Mouse (Mus musculus): ENCODE results near the gene Cdkn1a.
A peak's percentile ranks its signal among the peaks of the same experiment; 100 is the strongest.
"Not testable (repeated sequence)": the region's sequence is repeated elsewhere in the genome, so short reads cannot be mapped to it uniquely, and the experiment has no call there.

Cdkn1a gene

DNA sequence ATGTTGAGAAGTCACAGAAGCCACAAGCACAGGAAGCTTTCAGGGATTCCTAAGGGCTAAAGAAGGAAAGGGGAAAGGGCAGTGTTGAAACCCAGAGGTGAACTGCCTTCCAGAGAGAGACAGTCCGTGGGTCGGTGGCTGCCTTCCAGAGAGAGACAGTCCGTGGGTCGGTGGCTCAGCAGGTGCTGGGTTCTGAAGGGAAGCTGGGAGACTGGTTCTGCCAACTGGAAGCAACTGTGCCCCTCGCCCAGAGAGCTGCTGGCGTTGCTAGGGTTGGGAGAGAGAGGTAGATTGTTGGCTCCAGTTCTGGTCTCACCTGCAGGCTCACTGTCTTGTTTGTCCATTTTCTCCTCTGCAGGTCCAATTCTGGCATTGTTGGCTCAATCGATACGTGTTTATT is 32.3 kb upstream of the Cdkn1a start:
- DNase-seq (ENCODE audit: low read depth, low spot score): no peak

DNA sequence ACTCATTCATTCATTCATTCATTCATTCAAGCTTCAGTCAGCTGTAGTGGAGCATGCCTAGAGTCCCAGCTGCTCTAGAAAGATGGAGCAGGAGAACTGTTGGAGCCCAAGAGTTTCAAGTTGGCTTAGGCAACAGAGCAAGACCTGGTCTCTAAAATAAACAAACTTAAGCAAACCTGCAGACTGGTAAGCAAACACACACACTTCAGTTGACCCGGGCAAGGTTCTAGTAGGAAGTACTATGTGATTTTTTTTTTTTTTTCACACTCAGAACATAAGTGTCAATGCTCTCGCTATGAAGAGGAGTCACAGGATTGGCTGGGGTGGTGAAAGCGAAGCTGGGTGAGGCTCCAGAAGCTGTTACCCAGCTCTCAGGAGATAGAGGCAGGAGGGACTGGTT is 31.2 kb upstream of the Cdkn1a start:
- no peak for DNase-seq (ENCODE audit: low read depth, low spot score)

DNA sequence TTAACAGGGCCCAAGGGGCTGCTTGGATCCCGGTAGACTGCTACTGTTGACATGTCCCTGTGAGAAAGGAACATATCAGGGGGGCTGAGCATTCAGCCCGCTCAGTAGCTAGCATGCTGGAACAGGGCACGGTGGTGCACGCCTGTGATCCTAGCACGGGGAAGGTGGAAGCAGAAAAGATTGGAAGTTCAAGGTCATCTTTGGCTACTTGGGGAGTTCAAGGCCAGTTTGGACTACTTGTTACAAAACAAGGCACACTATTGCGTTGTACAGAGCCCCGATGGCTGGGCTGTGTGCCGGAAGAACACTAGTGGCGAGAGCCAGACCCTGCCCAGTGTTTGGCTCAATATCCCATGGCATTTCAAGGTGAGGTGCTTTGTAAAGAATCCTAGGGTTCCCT is 29.8 kb upstream of the Cdkn1a start:
- no peak for DNase-seq (ENCODE audit: low read depth, low spot score)

DNA sequence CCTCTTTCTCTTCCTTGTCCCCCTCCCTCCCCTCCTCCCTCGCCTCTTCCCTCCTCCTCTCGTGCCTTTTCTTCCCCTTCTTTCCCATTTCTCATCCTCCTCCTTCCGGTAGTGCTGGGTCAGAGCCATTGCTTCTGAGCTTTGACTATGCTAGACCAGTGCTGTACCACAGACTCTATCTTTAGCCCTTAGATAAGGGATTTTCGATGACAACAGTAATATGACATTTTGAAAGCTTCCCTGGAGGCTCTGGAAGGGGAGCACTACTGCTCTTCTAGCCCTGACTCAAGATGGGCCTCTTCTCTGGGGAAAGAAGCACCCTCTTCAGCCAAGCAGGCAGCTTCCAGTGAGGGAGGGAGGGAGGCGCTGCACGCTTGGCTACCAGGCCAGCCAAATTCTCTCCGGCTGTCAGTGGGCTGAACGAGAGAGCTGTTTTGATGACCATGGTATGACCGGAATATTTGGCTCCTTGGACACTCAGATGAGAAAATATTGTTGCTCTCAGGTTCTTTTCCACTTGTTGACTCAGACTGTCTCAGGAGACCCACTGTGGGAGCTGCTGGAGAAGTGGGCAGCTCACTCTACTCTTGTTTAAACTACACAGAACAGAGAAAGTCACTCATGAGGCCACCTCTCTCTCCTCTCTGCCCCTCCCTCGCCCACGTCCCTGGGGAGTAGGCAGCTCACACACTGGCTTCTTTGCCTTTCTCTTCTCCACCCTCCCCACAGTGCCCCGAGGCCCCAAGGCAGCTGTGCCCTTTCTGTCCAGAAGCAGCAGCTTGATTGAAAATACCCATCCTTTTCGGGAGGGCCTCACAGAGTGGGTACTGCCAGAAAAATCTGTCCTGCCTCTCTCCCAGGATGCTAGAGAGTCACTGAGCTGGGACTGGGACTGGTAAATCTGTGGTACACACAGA is 28.4 kb upstream of the Cdkn1a start:
- DNase-seq (ENCODE audit: low read depth, low spot score): no peak

DNA sequence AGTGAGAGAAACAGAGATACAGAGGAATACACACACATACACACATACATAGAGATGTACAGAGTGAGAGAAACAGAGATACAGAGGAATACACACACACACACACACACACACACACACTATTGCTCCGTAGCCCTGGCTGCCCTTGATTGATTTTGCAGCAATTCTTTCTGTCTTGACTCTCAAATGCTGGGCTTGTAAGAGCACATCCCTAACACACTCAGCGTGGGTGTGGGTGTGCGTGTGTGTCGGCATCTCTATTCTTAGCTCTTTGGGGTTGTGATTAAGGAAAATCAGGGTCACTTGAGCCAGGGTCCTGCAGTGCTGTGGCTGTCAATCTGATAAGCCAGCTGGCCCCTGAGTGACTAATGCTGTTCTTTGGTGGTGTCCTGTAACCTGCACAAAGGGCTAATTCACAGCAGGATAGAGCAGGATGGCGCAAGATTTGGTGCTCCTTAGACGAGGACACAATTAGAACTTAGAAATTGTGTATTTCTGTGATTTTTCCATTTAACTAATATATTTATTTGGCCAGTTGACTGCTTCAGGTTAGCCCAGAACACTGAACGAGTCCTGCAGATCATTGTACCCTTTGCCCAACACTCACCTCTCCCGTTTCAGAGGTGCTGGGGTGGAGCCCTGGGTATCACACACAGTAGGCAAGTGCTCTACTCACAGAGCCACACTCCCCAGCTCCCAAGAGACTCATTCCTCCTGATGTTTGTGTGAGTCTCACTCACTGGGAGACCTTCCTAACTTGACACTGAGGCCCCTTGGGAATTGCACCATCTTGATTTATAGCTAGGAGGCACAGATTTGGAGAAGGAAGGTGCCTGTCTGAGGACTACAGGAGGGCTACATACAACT is 27.4 kb upstream of the Cdkn1a start:
- no peak for DNase-seq (ENCODE audit: low read depth, low spot score)

DNA sequence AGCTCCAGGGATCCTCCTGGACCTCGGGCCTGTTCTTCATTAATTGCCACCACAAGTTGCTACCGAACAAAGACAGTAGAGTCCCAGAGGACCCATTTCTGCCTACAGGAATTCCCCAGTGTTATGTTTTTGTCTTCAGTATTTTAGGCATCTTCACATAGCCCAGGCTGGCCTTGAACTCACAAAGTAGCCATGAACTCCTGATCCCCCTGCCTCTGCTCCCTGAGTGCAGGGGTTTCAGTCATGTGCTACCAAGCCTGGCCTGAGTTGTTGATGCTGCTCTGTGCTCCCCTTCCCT is 26.8 kb upstream of the Cdkn1a start:
- no peak for DNase-seq (ENCODE audit: low read depth, low spot score)

DNA sequence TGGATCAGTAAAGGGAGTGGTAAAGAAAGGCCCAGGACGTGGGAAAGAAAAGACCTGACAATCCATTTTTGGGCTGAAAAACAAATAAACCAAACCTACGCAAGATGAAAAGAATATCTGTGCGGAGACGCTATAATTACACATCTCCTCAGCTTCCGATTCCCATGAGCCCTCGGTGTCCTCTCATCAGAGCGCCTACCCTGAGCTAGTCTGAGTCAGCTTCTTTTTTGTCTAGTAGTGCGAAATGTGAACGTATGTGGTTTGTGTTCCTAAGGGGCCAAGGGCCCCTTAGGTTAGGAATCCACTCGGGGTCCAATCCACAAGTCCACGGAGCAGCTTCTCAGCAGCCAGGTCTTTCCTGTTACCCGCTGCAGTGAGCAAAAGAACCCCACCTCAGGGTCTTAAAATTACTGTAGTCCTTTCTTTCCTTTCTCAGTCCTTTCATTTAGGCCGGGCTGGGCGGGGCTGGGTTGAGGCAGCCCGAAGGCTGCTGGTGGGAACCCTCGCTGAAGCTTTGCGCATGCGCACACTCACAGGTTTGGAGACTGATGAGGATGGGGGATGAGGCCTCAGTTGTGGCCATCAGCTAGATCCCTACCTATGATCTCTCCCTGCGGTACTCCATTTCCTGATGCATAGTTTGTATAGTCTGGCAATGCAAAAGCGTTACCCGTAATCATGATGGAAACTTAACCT is 25.4 kb upstream of the Cdkn1a start:
- DNase-seq (ENCODE audit: low read depth, low spot score): no peak

DNA sequence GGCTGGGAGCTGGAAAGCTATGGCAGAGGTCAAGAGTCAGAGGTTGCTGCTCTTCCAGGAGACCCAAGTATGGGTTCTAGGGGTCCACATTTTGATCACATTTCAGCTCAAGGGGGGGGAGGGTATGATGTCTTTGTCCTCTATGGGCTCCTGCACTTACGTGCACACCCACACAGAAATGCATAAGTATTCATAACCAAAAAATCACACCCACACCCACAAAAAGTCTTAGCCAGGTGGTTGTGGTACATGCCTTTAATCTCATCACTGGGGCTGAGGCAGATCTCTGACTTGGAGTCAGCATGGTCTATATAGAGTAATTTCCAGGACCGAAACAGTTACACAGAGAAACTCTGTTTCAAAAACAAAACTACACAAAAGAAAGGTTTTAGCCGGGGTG is 24.8 kb upstream of the Cdkn1a start:
- no peak for DNase-seq (ENCODE audit: low read depth, low spot score)

DNA sequence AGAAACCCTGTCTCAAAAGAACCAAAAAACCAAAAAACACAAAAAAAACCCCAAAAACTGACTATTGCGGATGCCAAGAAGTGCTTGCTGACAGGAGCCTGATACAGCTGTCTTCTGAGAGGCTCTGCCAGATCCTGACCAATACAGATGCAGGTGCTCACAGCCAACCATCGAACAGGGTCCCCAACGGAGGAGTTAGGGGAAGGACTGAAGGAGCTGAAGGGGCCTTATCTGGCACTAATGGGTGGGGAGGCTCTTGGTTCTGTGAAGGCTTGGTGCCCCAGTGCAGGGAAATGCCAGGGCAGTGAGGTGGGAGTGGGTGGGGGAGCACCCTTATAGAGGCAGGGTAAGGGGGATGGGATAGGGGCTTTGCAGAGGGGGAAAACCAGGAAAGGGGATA is 23.4 kb upstream of the Cdkn1a start:
- not testable (repeated sequence) for DNase-seq (ENCODE audit: low read depth, low spot score)

DNA sequence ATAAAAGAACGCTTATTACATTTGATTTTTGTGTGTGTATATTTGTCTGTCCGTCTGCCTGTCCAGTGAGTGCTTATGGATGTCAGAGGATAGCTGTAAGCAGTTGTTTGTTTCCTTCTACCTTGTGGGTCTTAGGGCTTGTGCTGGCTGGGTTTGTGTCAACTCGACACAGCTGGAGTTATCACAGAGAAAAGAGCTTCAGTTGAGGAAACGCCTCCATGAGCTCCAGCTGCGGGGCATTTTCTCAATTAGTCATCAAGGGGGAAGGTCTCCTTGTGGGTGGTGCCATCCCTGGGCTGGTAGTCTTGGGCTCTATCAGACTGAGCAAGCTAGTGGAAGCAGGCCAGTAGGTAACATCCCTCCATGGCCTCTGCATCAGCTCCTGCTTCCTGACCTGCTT is 22.9 kb upstream of the Cdkn1a start:
- no peak for DNase-seq (ENCODE audit: low read depth, low spot score)

DNA sequence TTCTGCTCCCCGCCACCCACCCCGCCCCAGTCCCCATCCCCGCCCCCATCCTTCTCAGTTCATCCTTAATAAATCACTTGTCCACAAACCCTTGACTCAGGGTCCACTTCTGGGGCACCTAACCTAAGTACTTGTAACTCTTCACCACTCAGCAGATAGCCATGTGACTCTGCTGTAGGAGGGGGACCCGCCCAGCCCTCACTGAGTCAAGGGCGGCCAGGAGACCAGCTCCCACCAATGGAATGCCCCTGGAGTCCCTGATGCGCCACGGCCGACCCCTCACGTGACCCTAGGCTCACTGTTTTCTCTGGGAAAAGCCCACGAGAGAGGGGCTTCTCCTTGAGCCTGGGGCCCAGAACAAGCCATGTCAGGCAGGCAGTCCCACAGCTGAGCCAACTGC is 21.7 kb upstream of the Cdkn1a start:
- no peak for DNase-seq (ENCODE audit: low read depth, low spot score)

DNA sequence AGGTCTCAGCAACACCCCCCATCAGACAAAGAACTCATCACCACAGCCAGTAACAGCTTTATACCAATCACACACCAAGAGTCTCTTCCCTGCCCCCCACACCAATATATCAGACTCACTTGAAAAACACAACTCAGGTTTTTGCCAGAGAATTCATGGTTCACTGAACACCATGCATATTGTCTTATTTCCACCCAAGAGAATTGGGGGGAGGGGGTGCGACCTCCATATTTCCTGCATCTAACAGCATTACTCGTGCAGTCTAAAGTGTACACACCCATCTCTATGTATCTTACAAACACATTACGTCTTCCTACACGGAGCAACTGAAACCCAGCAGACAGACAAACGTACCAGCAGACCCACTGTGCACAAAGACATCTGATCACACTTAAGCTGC is 19.0 kb upstream of the Cdkn1a start:
- DNase-seq (ENCODE audit: low read depth, low spot score): no peak

DNA sequence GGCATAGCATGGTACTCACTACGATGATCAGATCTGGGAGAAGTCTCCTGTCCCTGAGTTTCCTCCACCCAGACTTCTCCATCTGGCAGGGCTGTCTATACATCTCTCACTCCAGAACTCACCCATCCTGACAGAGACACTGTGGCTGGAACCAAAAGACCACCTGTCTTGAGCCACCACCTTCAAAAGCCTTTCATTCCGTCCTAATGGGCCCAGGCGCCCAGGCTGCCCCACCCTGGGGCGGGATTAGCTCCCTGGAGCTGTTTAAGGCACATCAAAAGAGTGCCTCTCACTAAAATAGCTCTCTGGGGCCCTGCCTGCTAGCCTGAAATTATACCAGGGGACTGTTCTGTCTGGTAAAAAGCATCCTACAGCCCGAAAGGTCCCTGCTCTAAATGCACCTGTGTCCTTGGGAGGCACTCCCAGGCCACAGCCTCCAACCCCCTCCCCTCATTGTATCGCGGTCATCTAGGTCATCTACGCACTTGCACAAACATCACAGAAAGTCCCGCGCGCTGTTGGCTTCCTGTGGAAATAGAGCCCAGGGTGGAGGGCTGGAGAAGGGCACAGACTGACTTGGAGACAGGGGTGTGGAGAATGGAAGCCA is 18.0 kb upstream of the Cdkn1a start:
- no peak for DNase-seq (ENCODE audit: low read depth, low spot score)

DNA sequence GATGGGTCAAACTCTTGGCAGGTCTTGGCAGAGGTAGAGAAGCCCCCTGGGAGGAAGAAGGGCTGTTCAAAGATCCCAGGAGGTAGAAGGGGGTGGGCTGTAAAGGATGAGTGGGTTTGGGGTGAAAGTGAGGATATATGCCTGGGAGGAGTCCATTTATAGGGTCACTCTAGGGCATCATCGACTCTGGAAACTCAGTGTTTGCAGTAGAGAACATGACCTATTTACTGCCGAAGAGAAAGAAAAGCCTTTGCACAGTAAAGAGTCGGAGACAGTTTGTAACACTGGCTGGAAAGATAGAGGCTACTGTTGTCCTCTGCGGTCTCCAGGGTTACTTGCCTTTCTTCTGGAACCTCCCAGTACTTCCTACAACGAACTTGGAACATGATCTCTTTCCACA is 17.5 kb upstream of the Cdkn1a start:
- DNase-seq (ENCODE audit: low read depth, low spot score): no peak

DNA sequence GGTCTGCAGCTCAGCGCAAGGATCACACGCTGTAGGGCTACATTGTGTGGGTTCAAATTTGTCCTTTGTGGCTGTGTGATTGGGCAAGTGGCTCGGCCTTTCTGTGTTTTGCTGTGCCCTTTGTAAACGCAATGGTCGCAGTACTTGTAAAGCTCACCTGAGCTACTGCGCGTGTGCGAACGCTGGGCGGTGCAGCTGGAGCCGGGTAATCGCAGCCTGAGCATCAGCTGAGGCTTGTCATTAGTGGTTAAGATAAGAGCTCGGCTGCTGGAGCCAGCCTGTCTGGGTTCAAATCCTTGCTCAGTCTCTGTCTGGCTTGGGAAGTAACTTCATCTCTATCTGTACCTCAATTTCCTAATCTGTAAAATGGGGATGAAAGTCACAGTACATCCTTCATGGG is 16.7 kb upstream of the Cdkn1a start:
- no peak for DNase-seq (ENCODE audit: low read depth, low spot score)

DNA sequence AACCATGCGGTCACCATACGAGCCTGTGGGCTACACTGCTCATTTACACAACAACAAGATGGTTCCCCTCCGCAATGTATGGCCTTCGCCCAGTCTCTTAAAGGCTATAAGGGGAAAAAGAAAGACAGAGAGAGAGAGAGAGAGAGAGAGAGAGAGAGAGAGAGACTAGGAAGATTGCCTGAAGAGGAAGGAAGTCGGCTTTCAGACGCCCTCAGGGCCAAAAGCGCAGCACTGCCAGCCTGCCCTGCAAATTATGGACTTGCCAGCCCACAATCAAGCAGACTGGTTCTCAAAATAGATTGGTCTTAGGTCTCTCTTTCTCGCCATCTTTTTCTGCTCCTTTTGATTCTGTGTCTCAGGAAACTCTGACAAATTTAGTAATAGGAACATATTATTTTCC is 14.5 kb upstream of the Cdkn1a start:
- DNase-seq (ENCODE audit: low read depth, low spot score): no peak

DNA sequence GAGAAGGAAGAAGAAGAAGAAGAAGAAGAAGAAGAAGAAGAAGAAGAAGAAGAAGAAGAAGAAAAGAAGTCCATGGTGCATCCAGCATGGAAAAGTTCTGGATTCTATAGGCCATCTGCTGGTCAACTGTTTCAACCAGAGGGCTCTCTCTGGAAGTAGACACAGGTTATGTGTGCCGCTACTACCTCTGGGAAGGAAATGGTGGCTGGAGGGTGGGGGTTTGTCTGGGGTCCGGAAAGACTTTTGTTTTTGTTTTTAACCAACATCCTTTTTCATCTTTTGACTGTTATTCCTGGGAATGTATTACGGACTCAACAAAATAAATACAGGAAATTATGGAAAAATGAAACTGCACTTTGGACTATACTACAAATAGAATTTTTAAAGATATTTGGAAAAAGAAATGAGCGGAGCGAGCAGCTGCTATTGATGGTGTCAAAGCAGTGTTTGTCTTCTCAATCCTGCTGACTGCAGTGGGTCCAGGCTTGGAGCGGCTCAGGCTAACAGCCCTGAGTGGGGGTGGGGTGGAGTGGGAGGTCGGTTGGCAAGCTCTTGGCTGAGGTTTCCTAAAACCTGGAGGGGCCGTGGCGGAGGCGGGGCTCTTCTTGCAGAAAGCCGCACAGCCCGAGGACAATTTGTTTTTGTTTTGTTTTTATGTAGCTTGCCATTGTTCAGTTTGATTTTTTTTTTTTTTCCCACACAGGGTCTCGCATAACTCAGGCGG is 12.8 kb upstream of the Cdkn1a start:
- no peak for DNase-seq (ENCODE audit: low read depth, low spot score)

DNA sequence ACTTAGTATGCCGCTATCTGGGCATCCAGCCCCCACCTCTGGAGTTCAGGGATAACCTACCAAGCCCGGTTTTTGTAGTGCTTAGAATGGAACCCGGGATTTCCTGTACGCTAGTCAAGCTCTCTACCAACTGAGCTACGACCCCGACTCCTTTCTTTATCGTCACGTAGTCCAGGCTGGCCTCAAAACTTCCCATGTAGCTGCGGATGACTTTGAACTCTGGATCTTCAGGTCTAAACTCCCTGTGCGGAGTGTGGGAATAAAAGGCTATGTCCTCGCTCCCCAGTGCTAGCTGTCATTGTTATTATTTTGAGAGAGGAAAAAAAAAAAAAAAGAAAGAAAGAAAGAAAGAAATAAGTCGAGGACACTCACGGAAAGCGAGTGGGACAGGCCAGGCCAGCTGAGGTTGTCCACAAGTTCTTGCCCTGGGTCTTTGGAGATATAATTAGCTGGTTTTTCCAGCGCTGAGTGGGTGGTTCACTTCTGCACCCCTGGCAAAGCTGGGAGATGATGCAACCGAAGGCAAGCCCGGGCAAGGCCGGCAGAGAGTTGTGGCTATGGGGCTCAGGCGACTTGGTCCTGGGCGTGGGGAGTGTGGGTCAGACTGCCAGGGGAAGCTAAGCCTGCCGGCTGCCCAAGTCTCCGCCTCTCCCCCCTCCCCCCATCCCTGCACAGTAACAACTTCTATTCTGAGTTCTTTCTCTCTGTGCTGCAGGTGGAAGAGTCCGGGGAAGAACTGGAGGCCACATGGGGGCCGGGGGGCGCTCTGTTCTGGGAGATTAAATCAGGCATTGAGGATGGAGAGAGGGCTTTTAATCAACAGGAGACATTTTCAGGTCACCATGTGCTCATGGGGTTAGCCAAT is 12.0 kb upstream of the Cdkn1a start:
- DNase-seq (ENCODE audit: low read depth, low spot score): no peak

DNA sequence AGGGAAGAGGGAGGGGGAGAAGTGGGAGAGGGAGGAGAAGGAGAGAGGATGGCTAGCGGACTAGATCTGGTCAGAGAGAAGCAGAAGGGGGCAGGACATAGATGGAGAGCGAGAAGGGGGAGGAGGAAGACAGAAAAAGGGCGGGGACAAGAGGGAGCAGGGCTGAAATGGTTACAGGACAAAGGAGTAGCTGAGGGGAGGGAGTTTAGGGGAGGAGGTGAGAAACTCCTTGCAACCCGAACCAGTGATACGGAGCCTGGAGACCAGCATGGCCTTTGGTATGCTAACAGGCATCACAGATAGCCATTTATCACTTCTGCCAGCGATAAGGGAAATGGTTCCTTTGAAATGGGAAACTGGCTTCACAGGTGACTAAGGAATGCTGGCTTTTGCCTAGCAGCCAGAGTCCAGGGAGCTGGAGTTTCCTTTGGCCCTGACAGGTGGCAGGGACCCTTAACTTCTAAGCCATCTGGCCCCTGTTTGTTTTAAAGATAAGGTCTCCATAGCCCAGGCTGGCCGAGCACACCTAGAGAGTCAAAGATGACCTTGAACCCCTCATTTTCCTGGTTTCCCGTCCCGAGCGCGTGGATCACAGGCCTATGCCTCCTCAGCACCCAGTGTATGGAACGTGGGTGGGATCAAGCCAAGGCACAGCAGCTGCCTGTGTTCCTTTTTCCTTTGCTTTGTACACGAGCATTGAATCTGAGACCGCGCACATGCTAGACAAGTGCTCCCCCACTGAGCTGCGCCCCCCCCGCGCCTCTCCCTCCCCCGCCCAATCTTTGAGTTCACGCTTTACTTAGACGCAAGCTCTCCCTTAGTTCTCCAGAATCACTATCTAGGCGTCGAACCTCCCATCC is 9.8 kb upstream of the Cdkn1a start:
- DNase-seq (ENCODE audit: low read depth, low spot score): peak; percentile 91

Data from WW6 (cell line).